Mouse (Mus musculus): Measurements from ENCODE around the gene Ptpn22. TPM values are rescaled to one million over a fixed set of nuclear protein-coding genes. Genes with fewer than 3 reads are reported as not detected.

Ptpn22 gene
- polyA plus RNA-seq (2014; fragmentation: Illumina TruSeq; extraction: RNeasy Lipid Tissue Mini Kit (QIAGEN cat#74804); ENCODE audit: low read depth, low replicate concordance): 3.5 TPM

GRCm38 (mm10) chr3:103858881-103859801 is at the start of gene Ptpn22:
Gene Ptpn22, plus strand, starts transcription at chr3:103859795.

GRCm38 (mm10) chr3:103832426-103832825 is 27.2 kb upstream of the Ptpn22 start, which contains the start of gene Bcl2l15:
Gene Bcl2l15, plus strand, starts transcription at chr3:103832601.

GRCm38 (mm10) chr3:103914010-103914669 is 54.5 kb downstream of the Ptpn22 start, which contains the start of gene Rsbn1:
Gene Rsbn1, plus strand, starts transcription at chr3:103914120.

Other genes starting within 250 kb of the Ptpn22 start
- not detected for gene Atg4a-ps, start 213.7 kb upstream of the Ptpn22 start, polyA plus RNA-seq (2014; fragmentation: Illumina TruSeq; extraction: RNeasy Lipid Tissue Mini Kit (QIAGEN cat#74804); ENCODE audit: low read depth, low replicate concordance)
- gene Olfml3, start 121.8 kb upstream of the Ptpn22 start, polyA plus RNA-seq (2014; fragmentation: Illumina TruSeq; extraction: RNeasy Lipid Tissue Mini Kit (QIAGEN cat#74804); ENCODE audit: low read depth, low replicate concordance): 1.2 TPM
- not detected for gene Gm10964, start 120.4 kb upstream of the Ptpn22 start, polyA plus RNA-seq (2014; fragmentation: Illumina TruSeq; extraction: RNeasy Lipid Tissue Mini Kit (QIAGEN cat#74804); ENCODE audit: low read depth, low replicate concordance)
- gene Hipk1, start 68.2 kb upstream of the Ptpn22 start, polyA plus RNA-seq (2014; fragmentation: Illumina TruSeq; extraction: RNeasy Lipid Tissue Mini Kit (QIAGEN cat#74804); ENCODE audit: low read depth, low replicate concordance): 26.9 TPM
- 2.3 TPM for gene Dclre1b, start 50.4 kb upstream of the Ptpn22 start, polyA plus RNA-seq (2014; fragmentation: Illumina TruSeq; extraction: RNeasy Lipid Tissue Mini Kit (QIAGEN cat#74804); ENCODE audit: low read depth, low replicate concordance)
- gene Ap4b1, start 50.3 kb upstream of the Ptpn22 start, polyA plus RNA-seq (2014; fragmentation: Illumina TruSeq; extraction: RNeasy Lipid Tissue Mini Kit (QIAGEN cat#74804); ENCODE audit: low read depth, low replicate concordance): 9.2 TPM
- gene Gm43064, start 50.2 kb upstream of the Ptpn22 start, polyA plus RNA-seq (2014; fragmentation: Illumina TruSeq; extraction: RNeasy Lipid Tissue Mini Kit (QIAGEN cat#74804); ENCODE audit: low read depth, low replicate concordance): not detected
- not detected for gene Bcl2l15, start 27.2 kb upstream of the Ptpn22 start, polyA plus RNA-seq (2014; fragmentation: Illumina TruSeq; extraction: RNeasy Lipid Tissue Mini Kit (QIAGEN cat#74804); ENCODE audit: low read depth, low replicate concordance)
- 9.4 TPM for gene Rsbn1, start 54.3 kb downstream of the Ptpn22 start, polyA plus RNA-seq (2014; fragmentation: Illumina TruSeq; extraction: RNeasy Lipid Tissue Mini Kit (QIAGEN cat#74804); ENCODE audit: low read depth, low replicate concordance)
- gene Phtf1, start 108.3 kb downstream of the Ptpn22 start, polyA plus RNA-seq (2014; fragmentation: Illumina TruSeq; extraction: RNeasy Lipid Tissue Mini Kit (QIAGEN cat#74804); ENCODE audit: low read depth, low replicate concordance): 6.6 TPM

Measured in liver, adult 10 weeks (tissue).